Mouse (Mus musculus) neural tube, embryonic 14.5 days (tissue): Measurements from ENCODE around the gene Tmtc2. TPM values are rescaled to one million over a fixed set of nuclear protein-coding genes. Genes with fewer than 3 reads are reported as not detected.
A peak's percentile ranks its signal among the peaks of the same experiment; 100 is the strongest.

Experiments
- ATAC-seq: fragments of 200-750 bp; cut with Nextera tagmentation; 2 replicates; pipeline ENCODE4 v1.8.0; 2017; ENCODE audit warnings: low read depth, mild to moderate bottlenecking, moderate TSS enrichment, moderate library complexity
- H3K27ac ChIP-seq: fragments of 300-500 bp; sonication (generic); 2 replicates; pipeline ENCODE4 v1.5.1; 2014; ENCODE audit warnings: low read depth, mild to moderate bottlenecking, control low read depth, low read length, moderate library complexity, mixed read lengths
- H3K27me3 ChIP-seq: fragments of 300-500 bp; sonication (generic); 2 replicates; pipeline ENCODE4 v1.6.1; 2014; ENCODE audit warnings: low read length; ENCODE audit not compliant: control insufficient read depth, insufficient read depth
- H3K36me3 ChIP-seq: fragments of 300-500 bp; sonication (generic); 2 replicates; pipeline ENCODE4 v1.6.1; 2014; ENCODE audit warnings: low read length, mixed read lengths; ENCODE audit not compliant: control insufficient read depth, insufficient read depth
- H3K4me1 ChIP-seq: fragments of 300-500 bp; sonication (generic); 2 replicates; pipeline ENCODE4 v1.6.1; 2014; ENCODE audit warnings: low read length; ENCODE audit not compliant: control insufficient read depth, insufficient read depth
- H3K4me2 ChIP-seq: fragments of 300-500 bp; sonication (generic); 2 replicates; pipeline ENCODE4 v1.6.1; 2014; ENCODE audit warnings: mild to moderate bottlenecking, low read depth, low read length, control low read depth
- H3K4me3 ChIP-seq: fragments of 300-500 bp; sonication (generic); 2 replicates; pipeline ENCODE4 v1.5.1; 2014; ENCODE audit warnings: low read depth, low read length, control low read depth, mixed read lengths
- H3K9ac ChIP-seq: fragments of 300-500 bp; sonication (generic); replicated peaks from 2 replicates; pipeline ENCODE4 v1.6.1; 2014; ENCODE audit warnings: low read depth, mild to moderate bottlenecking, control low read depth, low read length, mixed read lengths
- H3K9me3 ChIP-seq: fragments of 300-500 bp; sonication (generic); 2 replicates; pipeline ENCODE4 v1.6.1; 2016; ENCODE audit warnings: low read length; ENCODE audit not compliant: control insufficient read depth
- WGBS: fragments of 180-500 bp; shearing (Covaris S2); extraction: QIAGEN DNeasy Blood & Tissue Kit; methylation state at CpG from one replicate; pipeline ENCODE4 v1.1.7; 2014; 5-methylcytosine and 5-hydroxymethylcytosine counted together
- polyA plus RNA-seq: library from polyadenylated mRNA; unstranded; fragments of >200 nt; fragmentation: Nextera tagmentation; extraction: Ambion mirVana; gene quantifications from 2 replicates; pipeline ENCODE4 v1.2.1, GENCODE M21; 2014

Gene Tmtc2
- polyA plus RNA-seq, 1 experiment from 2014 or later: 9.2 TPM

DNA sequence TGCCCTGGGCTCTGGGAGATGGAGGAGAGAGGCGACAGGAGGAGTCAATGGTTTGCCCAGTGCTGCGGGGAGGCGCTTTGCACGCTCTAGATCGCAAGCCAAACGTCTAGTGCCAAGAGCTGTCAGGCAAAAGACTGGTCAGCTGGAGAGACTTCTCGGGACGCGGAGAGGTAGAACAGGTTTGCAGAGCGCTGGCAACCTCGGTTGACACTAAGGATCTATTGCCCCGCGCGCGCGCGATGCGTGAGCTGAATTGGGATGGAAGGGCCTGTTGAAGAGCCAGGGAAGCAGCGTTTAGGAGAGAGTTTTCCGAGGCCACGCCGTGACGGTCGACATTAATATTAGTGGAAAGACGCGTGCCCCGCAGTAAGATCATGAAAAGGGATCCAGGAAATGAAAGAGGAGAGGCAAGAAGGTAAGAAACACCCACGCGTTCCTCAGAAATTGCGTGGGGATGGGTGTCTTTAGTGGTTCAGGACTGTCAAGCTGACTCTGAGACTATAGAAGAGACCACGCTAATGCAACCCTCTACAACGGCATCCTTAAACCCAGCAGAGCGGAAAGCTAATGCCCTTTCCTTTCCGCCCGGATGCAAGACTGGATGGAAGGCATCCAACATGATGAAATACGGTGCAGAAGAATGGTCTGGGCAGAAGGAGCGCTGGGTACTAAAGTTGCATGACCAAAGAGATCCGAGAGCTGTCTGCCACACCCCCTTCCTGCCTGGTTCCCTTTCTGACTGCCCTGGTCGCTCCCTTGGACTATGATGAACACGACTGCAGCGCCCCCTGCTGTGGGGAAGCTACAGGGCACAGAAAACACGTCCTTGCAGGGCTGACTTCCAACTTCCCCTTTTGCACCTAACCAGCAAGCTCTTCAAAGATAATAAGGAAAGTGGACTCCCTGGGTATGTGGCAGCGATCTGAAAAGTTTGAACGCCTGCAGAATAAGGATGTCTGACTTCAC, 727 bp upstream of the Tmtc2 start:
- Histone ChIP-seq H3K27ac (peak overlapping the region; percentile 83), H3K4me2 (peak overlapping the region; percentile 76), H3K4me3 (peak overlapping the region; percentile 76), H3K9me3 (no peaks in the 10 kb centered on the region), H3K4me1 (peaks cover 20% of the 10 kb centered on the region; the same call in 1 of the 2 replicates), H3K9ac (peak overlapping the region; percentile 74), H3K36me3 (no peaks in the 10 kb centered on the region), H3K27me3 (no peaks in the 10 kb centered on the region)
- peak; percentile 80 for ATAC-seq
- under 1% methylated on average over 44 of the region's 44 CpGs for WGBS

DNA sequence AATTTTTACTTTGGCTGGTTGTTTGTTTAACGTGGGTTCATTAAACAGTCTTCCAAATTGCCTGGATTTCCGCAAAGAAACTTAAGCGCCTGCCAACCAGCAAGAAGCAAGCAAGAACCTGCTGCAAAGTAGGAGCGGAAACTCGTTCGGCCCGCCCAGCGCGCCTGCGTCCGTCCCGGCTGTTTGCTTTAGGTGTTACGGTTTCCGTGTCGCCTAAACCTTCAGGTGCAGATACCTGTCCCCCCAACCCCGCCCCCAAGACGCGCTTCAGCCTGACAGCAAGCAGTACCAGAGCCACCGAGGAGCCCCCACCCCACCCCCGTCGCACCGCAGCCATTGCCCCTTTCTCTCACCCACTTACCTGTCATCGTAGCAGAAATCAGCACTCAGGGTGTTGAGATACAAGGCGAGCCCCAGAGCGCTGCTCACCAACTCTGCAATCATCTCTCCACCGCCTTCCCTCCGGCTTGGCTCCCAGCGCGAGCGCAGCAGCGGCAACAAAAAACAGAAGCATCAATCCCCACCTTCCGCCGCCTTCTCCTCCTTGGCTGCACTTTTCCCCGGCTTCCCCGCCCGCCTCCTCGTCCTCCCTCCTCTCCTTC, 844 bp downstream of the Tmtc2 start:
- Histone ChIP-seq H3K4me2 (peak overlapping the region; percentile 76), H3K4me1 (peaks cover 20% of the 10 kb centered on the region; the same call in 1 of the 2 replicates), H3K36me3 (no peaks in the 10 kb centered on the region), H3K27me3 (no peaks in the 10 kb centered on the region), H3K9me3 (no peaks in the 10 kb centered on the region), H3K4me3 (peak overlapping the region; percentile 76), H3K27ac (peak overlapping the region; percentile 83), H3K9ac (peak overlapping the region; percentile 74)
- under 1% methylated on average over 37 of the region's 37 CpGs for WGBS
- peak; percentile 10 for ATAC-seq

DNA sequence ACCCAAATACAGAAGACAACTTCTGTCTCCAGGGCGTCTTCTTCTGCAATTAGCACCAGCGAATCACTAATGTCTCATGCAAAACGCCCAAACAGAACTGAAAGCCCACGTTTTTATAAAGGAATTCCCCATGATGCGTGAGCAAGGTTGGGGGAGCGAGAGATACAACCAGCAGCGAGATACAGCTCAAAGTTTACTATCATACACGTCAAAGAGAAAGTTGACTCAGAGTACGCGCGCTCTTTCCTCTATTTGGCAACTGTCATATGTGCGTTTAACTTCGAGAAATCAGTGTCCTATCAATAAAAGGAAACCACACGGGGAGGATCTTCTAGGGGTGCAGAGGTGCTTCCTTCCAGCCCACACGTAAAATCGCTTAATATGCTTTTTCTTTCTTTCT, 1.4 kb downstream of the Tmtc2 start:
- Histone ChIP-seq H3K4me1 (peaks cover 16% of the 10 kb centered on the region; the same call in 1 of the 2 replicates), H3K4me3 (peak overlapping the region; percentile 76), H3K27me3 (no peaks in the 10 kb centered on the region), H3K4me2 (peak overlapping the region; percentile 76), H3K9me3 (no peaks in the 10 kb centered on the region), H3K36me3 (no peaks in the 10 kb centered on the region), H3K9ac (no peak overlapping the region; the same call in 1 of the 2 replicates), H3K27ac (no peak overlapping the region)
- no peak for ATAC-seq
- WGBS: 2% methylated on average over 16 of the region's 16 CpGs

DNA sequence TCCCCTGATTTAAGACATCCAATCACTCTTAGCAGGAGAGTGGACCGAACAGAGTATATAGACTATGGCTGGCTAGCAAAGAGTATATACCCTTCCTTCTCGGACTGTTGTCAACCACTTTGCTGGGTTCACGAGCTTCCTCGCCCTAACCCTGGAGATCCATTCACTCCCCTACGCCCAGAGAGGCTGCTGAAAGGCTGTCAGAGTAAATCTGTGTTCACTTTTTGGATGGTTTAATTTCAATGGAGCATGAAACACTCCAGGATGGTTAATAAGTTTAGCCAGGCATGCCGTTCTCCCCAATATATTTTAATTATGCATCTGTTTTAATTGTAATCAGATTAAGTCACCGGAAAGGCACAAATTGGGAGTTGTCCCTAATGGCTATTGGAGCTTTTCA, 1.9 kb downstream of the Tmtc2 start:
- no peaks in the 10 kb centered on the region for H3K27me3 ChIP-seq

DNA sequence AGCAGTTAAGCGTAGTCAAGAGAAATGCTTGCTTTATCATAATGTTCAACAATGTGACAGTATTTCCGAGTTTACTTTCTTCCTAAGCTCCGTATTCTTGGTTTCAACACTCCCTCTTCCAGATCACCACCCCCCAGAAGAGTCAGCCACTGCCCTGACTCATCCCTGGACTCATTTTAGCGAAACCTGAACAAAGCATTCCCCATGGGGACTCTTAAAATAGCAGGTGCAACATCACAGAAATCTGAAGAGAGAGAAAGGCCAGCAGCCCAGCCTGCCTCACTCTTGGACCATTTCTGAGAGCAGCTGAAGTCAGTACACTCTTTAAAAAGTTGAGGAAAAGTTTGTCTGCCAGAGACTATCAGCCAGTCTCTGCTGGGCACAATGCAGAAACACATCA, 2.4 kb downstream of the Tmtc2 start:
- Histone ChIP-seq H3K36me3 (no peaks in the 10 kb centered on the region), H3K9me3 (no peaks in the 10 kb centered on the region), H3K27me3 (no peaks in the 10 kb centered on the region), H3K4me1 (peaks cover 16% of the 10 kb centered on the region; the same call in 1 of the 2 replicates), H3K4me3 (peak overlapping the region; percentile 76), H3K9ac (no peak overlapping the region), H3K4me2 (peak overlapping the region; percentile 76), H3K27ac (no peak overlapping the region)
- WGBS: 69% methylated on average over 4 of the region's 4 CpGs
- no peak for ATAC-seq

More for the DNA sequence above, 1.9 kb downstream of the Tmtc2 start:
- ATAC-seq: no peak
- WGBS: 29% methylated on average over 7 of the region's 7 CpGs
- Histone ChIP-seq H3K4me1 (peaks cover 16% of the 10 kb centered on the region; the same call in 1 of the 2 replicates), H3K9ac (no peak overlapping the region), H3K27ac (no peak overlapping the region), H3K4me3 (peak overlapping the region; percentile 76), H3K36me3 (no peaks in the 10 kb centered on the region), H3K9me3 (no peaks in the 10 kb centered on the region), H3K4me2 (peak overlapping the region; percentile 76)

DNA sequence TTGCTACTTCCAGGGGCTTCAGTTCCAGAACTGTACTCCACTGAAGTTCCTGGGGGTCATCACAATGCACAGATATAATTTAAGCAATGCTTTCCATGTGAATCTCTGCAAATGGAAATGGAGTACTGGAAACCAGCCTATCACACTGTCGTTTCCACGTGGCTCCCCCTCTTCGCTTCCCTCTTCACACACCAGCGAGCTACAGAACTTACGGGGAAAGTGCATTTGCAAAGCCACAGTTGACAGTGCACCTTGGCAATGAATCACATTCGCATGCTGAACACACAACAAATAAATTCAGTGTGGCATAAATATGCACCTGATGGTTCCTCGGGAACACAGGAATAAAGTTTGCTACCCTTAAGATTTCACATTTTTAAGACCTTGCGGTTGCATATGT, 3.2 kb downstream of the Tmtc2 start:
- ATAC-seq: no peak
- Histone ChIP-seq H3K4me2 (peak overlapping the region; percentile 21; the same call in 1 of the 2 replicates), H3K4me3 (no peak overlapping the region), H3K27ac (no peak overlapping the region), H3K9ac (no peak overlapping the region), H3K27me3 (no peaks in the 10 kb centered on the region), H3K36me3 (no peaks in the 10 kb centered on the region), H3K9me3 (no peaks in the 10 kb centered on the region), H3K4me1 (peaks cover 16% of the 10 kb centered on the region; the same call in 1 of the 2 replicates)
- WGBS: 65% methylated on average over 8 of the region's 8 CpGs

DNA sequence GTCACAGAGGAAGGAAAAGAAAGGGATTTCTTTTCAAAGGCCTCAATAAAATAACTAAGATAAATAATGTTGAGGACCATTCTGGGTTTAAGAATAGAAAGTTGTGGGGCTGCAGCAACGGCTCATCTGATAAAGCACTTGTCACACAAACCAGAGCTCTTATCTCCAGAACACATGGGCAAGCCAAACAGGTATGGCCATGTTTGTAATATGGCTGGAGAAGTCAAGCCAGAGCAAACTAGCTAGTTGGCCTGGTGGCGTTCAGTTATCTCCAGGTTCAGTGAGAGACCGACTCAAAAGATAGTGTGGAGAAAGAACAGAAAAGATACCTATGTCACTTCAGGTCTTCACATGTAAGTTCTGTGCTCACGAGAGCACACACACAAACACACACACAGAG, 4.7 kb downstream of the Tmtc2 start:
- Histone ChIP-seq H3K4me1 (peaks cover 16% of the 10 kb centered on the region; the same call in 1 of the 2 replicates), H3K27me3 (no peaks in the 10 kb centered on the region), H3K9ac (no peak overlapping the region), H3K4me3 (no peak overlapping the region), H3K36me3 (no peaks in the 10 kb centered on the region), H3K9me3 (no peaks in the 10 kb centered on the region), H3K4me2 (no peak overlapping the region), H3K27ac (no peak overlapping the region)
- WGBS: 89% methylated on average over 4 of the region's 4 CpGs
- no peak for ATAC-seq

DNA sequence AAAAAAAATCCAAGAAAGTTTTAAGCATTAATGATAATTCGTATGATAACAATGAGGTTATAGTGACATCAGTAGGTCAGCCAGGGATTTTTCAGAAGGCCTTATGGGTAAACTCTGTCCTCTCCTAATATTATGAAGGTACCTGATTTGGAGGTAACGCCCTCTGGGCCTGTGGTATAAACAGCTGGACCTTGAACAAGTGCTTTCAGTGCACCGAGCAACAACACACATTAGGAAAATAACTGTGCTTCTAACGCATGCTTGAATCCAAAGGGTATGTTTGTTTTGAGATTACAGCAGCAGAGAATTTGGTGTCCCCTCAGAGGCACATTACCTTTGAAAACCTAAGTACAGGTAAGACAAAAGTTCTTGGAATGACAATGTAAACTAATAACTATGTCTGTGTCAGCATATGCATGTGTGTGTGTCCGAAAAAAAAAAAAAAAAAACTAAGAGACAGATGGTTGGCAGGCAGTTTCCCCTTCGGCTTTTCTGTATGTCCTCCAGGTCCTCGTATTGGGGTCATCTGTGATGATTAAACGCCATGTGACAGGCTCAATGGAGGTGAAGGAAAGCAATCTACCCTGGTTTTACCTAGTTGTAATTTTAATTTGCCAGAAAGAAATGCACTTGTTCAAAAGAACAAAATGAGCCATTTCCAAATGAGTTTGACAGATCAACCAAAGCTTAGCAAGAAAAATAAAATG, 6.3 kb downstream of the Tmtc2 start:
- Histone ChIP-seq H3K9ac (no peak overlapping the region), H3K4me2 (no peak overlapping the region), H3K4me3 (no peak overlapping the region), H3K4me1 (peaks cover 16% of the 10 kb centered on the region; the same call in 1 of the 2 replicates), H3K36me3 (no peaks in the 10 kb centered on the region), H3K9me3 (no peaks in the 10 kb centered on the region), H3K27me3 (no peaks in the 10 kb centered on the region), H3K27ac (no peak overlapping the region)
- WGBS: 83% methylated on average over 8 of the region's 8 CpGs
- no peak for ATAC-seq
